Mouse (Mus musculus): Measurements from ENCODE around the gene Zfp972. TPM values are rescaled to one million over a fixed set of nuclear protein-coding genes. Genes with fewer than 3 reads are reported as not detected.
"Not testable (repeated sequence)": the region's sequence is repeated elsewhere in the genome, so short reads cannot be mapped to it uniquely, and the experiment has no call there.

The Zfp972 gene
- polyA plus RNA-seq (2012; rRNA removed) = 1.2 and 1.6 TPM in 2 replicates

GRCm38 (mm10) chr2:177925563-177926103 lies at the start of gene Zfp972:
TSS of gene Zfp972 (minus strand) at chr2:177925613.
- not testable (repeated sequence) for DNase-seq (ENCODE audit: low spot score)

- not testable (repeated sequence) for DNase-seq (ENCODE audit: low spot score)
These were observed 49.4 kb upstream of the Zfp972 start for GRCm38 (mm10) chr2:177974814-177975213.

GRCm38 (mm10) chr2:177957145-177957544 lies 31.7 kb upstream of the Zfp972 start, which contains the start of gene Gm14326:
TSS of gene Gm14326 (minus strand) at chr2:177957297.
- DNase-seq (ENCODE audit: low spot score) = peak; percentile 35

GRCm38 (mm10) chr2:177956734-177957133 lies 31.3 kb upstream of the Zfp972 start:
- DNase-seq (ENCODE audit: low spot score) = not testable (repeated sequence)

GRCm38 (mm10) chr2:177903276-177903675 lies 22.1 kb downstream of the Zfp972 start:
- DNase-seq (ENCODE audit: low spot score) = not testable (repeated sequence)

- not testable (repeated sequence) for DNase-seq (ENCODE audit: low spot score)
These were observed 27.2 kb downstream of the Zfp972 start for GRCm38 (mm10) chr2:177898171-177898570.

- DNase-seq (ENCODE audit: low spot score) = not testable (repeated sequence)
These were observed 28.3 kb downstream of the Zfp972 start, which contains the start of gene Gm14327 for GRCm38 (mm10) chr2:177897046-177897578. TSS of gene Gm14327 (plus strand) at chr2:177897096.

- DNase-seq (ENCODE audit: low spot score) = not testable (repeated sequence)
These were observed 37.7 kb downstream of the Zfp972 start for GRCm38 (mm10) chr2:177887743-177888142.

GRCm38 (mm10) chr2:177862254-177862653 lies 63.2 kb downstream of the Zfp972 start:
- not testable (repeated sequence) for DNase-seq (ENCODE audit: low spot score)

Other genes with a start within 250 kb of the Zfp972 start
- 11.1 and 14.1 TPM in 2 replicates for gene Gm14322, start 166.3 kb downstream of the Zfp972 start, polyA plus RNA-seq (2012; rRNA removed)
- gene Gm14325, start 85.3 kb downstream of the Zfp972 start, polyA plus RNA-seq (2012; rRNA removed) = 62.3 and 71.5 TPM in 2 replicates
- 4.3 and 6.3 TPM in 2 replicates for gene Gm14327, start 28.5 kb downstream of the Zfp972 start, polyA plus RNA-seq (2012; rRNA removed)
- 14.4 and 17.6 TPM in 2 replicates for gene Gm14326, start 31.7 kb upstream of the Zfp972 start, polyA plus RNA-seq (2012; rRNA removed)
- 9.1 and 9.3 TPM in 2 replicates for gene Zfp971, start 97.7 kb upstream of the Zfp972 start, polyA plus RNA-seq (2012; rRNA removed)
- 13.0 and 13.5 TPM in 2 replicates for gene Zfp931, start 152.9 kb upstream of the Zfp972 start, polyA plus RNA-seq (2012; rRNA removed)
- 0.66 and 1.6 TPM in 2 replicates for gene Phactr3, start 193.4 kb upstream of the Zfp972 start, polyA plus RNA-seq (2012; rRNA removed)